ENCODE assay signal across 8 mouse cellular contexts in genomic region chr1:162217340-162217974, GRCm38 (mm10).
DNase-seq lines count a peak whose midpoint lies in the region; ATAC-seq and TF ChIP-seq lines count a peak whose summit lies in the region.

No protein-coding gene starts in this region.

- ATAC-seq in hindbrain, embryonic 12.5 days (ENCODE audit: low FRiP score), result peak; percentile 72
- ATAC-seq in limb, embryonic 14.5 days (ENCODE audit: low FRiP score, low read depth), result peak; percentile 95
- ATAC-seq in neural tube, embryonic 15.5 days (ENCODE audit: low FRiP score), result peak; percentile 76; the same call in 1 of the 2 replicates
- no peak for ATAC-seq in frontal cortex, adult (ENCODE audit: low TSS enrichment)
- no peak for ATAC-seq in erythroblast, adult 5-6 weeks (replicated peaks; ENCODE audit: low FRiP score, poor library complexity, severe bottlenecking)

- no peaks in the 10 kb centered on the region for H3K36me3 ChIP-seq in hindbrain, embryonic 12.5 days
- peaks cover 27% of the 10 kb centered on the region for H3K36me3 ChIP-seq in limb, embryonic 14.5 days (ENCODE audit: control insufficient read depth, insufficient read depth, low read length)
- no peaks in the 10 kb centered on the region for H3K36me3 ChIP-seq in neural tube, embryonic 15.5 days

- peak; percentile 97; the same call in 1 of the 2 replicates for TF ChIP-seq POLR2A in limb, embryonic 14.5 days (IDR thresholded peaks at IDR 0.05; ENCODE audit: borderline replicate concordance, extremely low read depth, insufficient read depth, insufficient read length)

- intact Hi-C loops in left cerebral cortex, postnatal 25 days (cut with DNase I), result no loop called here

- H3K27ac ChIP-seq in hindbrain, embryonic 12.5 days, result peak overlapping the region; percentile 89
- peak overlapping the region; percentile 100 for H3K27ac ChIP-seq in limb, embryonic 14.5 days (replicated peaks; ENCODE audit: low read depth, low read length)
- peak overlapping the region; percentile 74 for H3K27ac ChIP-seq in neural tube, embryonic 15.5 days (replicated peaks)

- no peaks in the 10 kb centered on the region for H3K4me1 ChIP-seq in hindbrain, embryonic 12.5 days
- peaks cover 31% of the 10 kb centered on the region for H3K4me1 ChIP-seq in limb, embryonic 14.5 days (ENCODE audit: control insufficient read depth, insufficient read depth, low read length)
- peaks cover 7% of the 10 kb centered on the region for H3K4me1 ChIP-seq in neural tube, embryonic 15.5 days

- H3K9ac ChIP-seq in hindbrain, embryonic 12.5 days, result peak overlapping the region; percentile 25; the same call in 1 of the 2 replicates
- peak overlapping the region; percentile 95 for H3K9ac ChIP-seq in limb, embryonic 14.5 days (ENCODE audit: low read depth, low read length, severe bottlenecking)
- peak overlapping the region; percentile 32; the same call in 1 of the 2 replicates for H3K9ac ChIP-seq in neural tube, embryonic 15.5 days (replicated peaks)

- H3K27me3 ChIP-seq in hindbrain, embryonic 12.5 days, result peaks cover 7% of the 10 kb centered on the region
- no peaks in the 10 kb centered on the region for H3K27me3 ChIP-seq in limb, embryonic 14.5 days (ENCODE audit: control insufficient read depth, insufficient read depth, low read length)
- H3K27me3 ChIP-seq in neural tube, embryonic 15.5 days (replicated peaks), result no peaks in the 10 kb centered on the region

- peak overlapping the region; percentile 29 for H3K4me3 ChIP-seq in hindbrain, embryonic 12.5 days
- H3K4me3 ChIP-seq in limb, embryonic 14.5 days (replicated peaks; ENCODE audit: low read length), result peak overlapping the region; percentile 58
- peak overlapping the region; percentile 25 for H3K4me3 ChIP-seq in neural tube, embryonic 15.5 days (replicated peaks)

- WGBS in hindbrain, embryonic 12.5 days, result 68% methylated on average over 15 of the region's 15 CpGs
- 9% methylated on average over 15 of the region's 15 CpGs for WGBS in limb, embryonic 14.5 days
- WGBS in neural tube, embryonic 15.5 days, result 50% methylated on average over 15 of the region's 15 CpGs

- H3K4me2 ChIP-seq in hindbrain, embryonic 12.5 days (replicated peaks), result no peak overlapping the region
- peak overlapping the region; percentile 66 for H3K4me2 ChIP-seq in limb, embryonic 14.5 days (replicated peaks; ENCODE audit: low read depth, low read length, severe bottlenecking)
- H3K4me2 ChIP-seq in neural tube, embryonic 15.5 days, result peak overlapping the region; percentile 21; the same call in 1 of the 2 replicates

- DNase-seq in adrenal gland, postnatal 14 days, result peak; percentile 58
- DNase-seq in forelimb bud, embryonic 11.5 days (ENCODE audit: low read depth, low spot score), result peak; percentile 99
- peak; percentile 99 for DNase-seq in limb, embryonic 14.5 days (ENCODE audit: low spot score)
- no peak for DNase-seq in left cerebral cortex, postnatal 25 days (ENCODE audit: low spot score in 2 of 2)

- no peaks in the 10 kb centered on the region for H3K9me3 ChIP-seq in hindbrain, embryonic 12.5 days (replicated peaks)
- H3K9me3 ChIP-seq in limb, embryonic 14.5 days (ENCODE audit: control insufficient read depth, low read length), result no peaks in the 10 kb centered on the region
- H3K9me3 ChIP-seq in neural tube, embryonic 15.5 days (replicated peaks), result no peaks in the 10 kb centered on the region

Comparison
In these comparisons a context has a peak if more than half of its experiments do, and no peak if none do; other contexts are left out.
1. DNase-seq: peak in adrenal gland, postnatal 14 days (single experiment), forelimb bud, embryonic 11.5 days (single experiment) and limb, embryonic 14.5 days (single experiment); none in left cerebral cortex, postnatal 25 days (0 of 2).
2. ATAC-seq: peak in hindbrain, embryonic 12.5 days (single experiment), limb, embryonic 14.5 days (single experiment) and neural tube, embryonic 15.5 days (single experiment); none in frontal cortex, adult (single experiment) and erythroblast, adult 5-6 weeks (single experiment).
3. H3K9ac ChIP-seq: peak in every context shown above with its lines; median percentile 95 in limb, embryonic 14.5 days; 32 in neural tube, embryonic 15.5 days; 25 in hindbrain, embryonic 12.5 days.
4. Peak in every context shown above with its lines, with median percentiles within 50 percentile points of each other: H3K27ac ChIP-seq and H3K4me3 ChIP-seq.